Mouse (Mus musculus) midbrain, embryonic 11.5 days (tissue): Measurements from ENCODE around the gene Slamf9. TPM values are rescaled to one million over a fixed set of nuclear protein-coding genes. Genes with fewer than 3 reads are reported as not detected.

Experiments
- ATAC-seq: fragments of 200-750 bp; cut with Nextera tagmentation; 2 replicates; pipeline ENCODE4 v1.8.0; 2017; ENCODE audit warnings: moderate TSS enrichment, moderate library complexity; ENCODE audit not compliant: low FRiP score
- DNase-seq: peaks from one replicate; pipeline ENCODE4 v3.0.0; 2015; ENCODE audit warnings: low spot score; ENCODE audit errors: missing footprints
- H3K27ac ChIP-seq: fragments of 300-500 bp; sonication (generic); 2 replicates; pipeline ENCODE4 v1.5.1; 2014; ENCODE audit warnings: low read depth, low read length
- H3K27me3 ChIP-seq: fragments of 300-500 bp; sonication (generic); 2 replicates; pipeline ENCODE4 v1.6.1; 2014; ENCODE audit warnings: mild to moderate bottlenecking, low read length, moderate library complexity, mixed read lengths; ENCODE audit not compliant: control insufficient read depth, insufficient read depth
- H3K36me3 ChIP-seq: fragments of 300-500 bp; sonication (generic); 2 replicates; pipeline ENCODE4 v1.6.1; 2014; ENCODE audit warnings: mild to moderate bottlenecking, low read length, moderate library complexity, mixed read lengths; ENCODE audit not compliant: control insufficient read depth, insufficient read depth
- H3K4me1 ChIP-seq: fragments of 300-500 bp; sonication (generic); 2 replicates; pipeline ENCODE4 v1.6.1; 2014; ENCODE audit warnings: low read length; ENCODE audit not compliant: control insufficient read depth, insufficient read depth
- H3K4me2 ChIP-seq: fragments of 300-500 bp; sonication (generic); 2 replicates; pipeline ENCODE4 v1.6.1; 2014; ENCODE audit warnings: mild to moderate bottlenecking, moderate library complexity
- H3K4me3 ChIP-seq: fragments of 300-500 bp; sonication (generic); 2 replicates; pipeline ENCODE4 v1.5.1; 2014; ENCODE audit warnings: low read depth, low read length
- H3K9ac ChIP-seq: fragments of 300-500 bp; sonication (generic); 2 replicates; pipeline ENCODE4 v1.6.1; 2014; ENCODE audit warnings: low read length
- H3K9me3 ChIP-seq: fragments of 300-500 bp; sonication (generic); 2 replicates; pipeline ENCODE4 v1.6.1; 2016; ENCODE audit warnings: low read length; ENCODE audit not compliant: control insufficient read depth
- WGBS: fragments of 180-500 bp; shearing (Covaris S2); extraction: QIAGEN DNeasy Blood & Tissue Kit; methylation state at CpG from one replicate; pipeline ENCODE4 v1.1.7; 2014; 5-methylcytosine and 5-hydroxymethylcytosine counted together
- polyA plus RNA-seq: library from polyadenylated mRNA; unstranded; fragments of >200 nt; fragmentation: Nextera tagmentation; extraction: Ambion mirVana; gene quantifications from 2 replicates; pipeline ENCODE4 v1.2.1, GENCODE M21; 2014

The Slamf9 gene
- polyA plus RNA-seq, 1 experiment from 2014 or later, result 0.23 TPM

GRCm38 (mm10) chr1:172483361-172483660, 8.2 kb downstream of the Slamf9 start:
- Histone ChIP-seq H3K27me3 (no peaks in the 10 kb centered on the region), H3K4me1 (peaks cover 52% of the 10 kb centered on the region), H3K4me3 (peak overlapping the region; percentile 74), H3K9me3 (no peaks in the 10 kb centered on the region), H3K9ac (peak overlapping the region; percentile 83), H3K4me2 (peak overlapping the region; percentile 81), H3K36me3 (peaks cover 5% of the 10 kb centered on the region; the same call in 1 of the 2 replicates), H3K27ac (no peak overlapping the region)
- no peak for DNase-seq
- WGBS, result 6% methylated on average over 4 of the region's 4 CpGs
- no peak for ATAC-seq

GRCm38 (mm10) chr1:172484236-172484635, 9.1 kb downstream of the Slamf9 start:
- DNase-seq, result peak; percentile 87
- WGBS, result 26% methylated on average over 11 of the region's 11 CpGs
- H3K4me2 ChIP-seq, result peak overlapping the region; percentile 81
- H3K36me3 ChIP-seq, result peaks cover 7% of the 10 kb centered on the region
- ATAC-seq, result no peak
- peak overlapping the region; percentile 74 for H3K4me3 ChIP-seq
- H3K4me1 ChIP-seq, result peaks cover 55% of the 10 kb centered on the region
- 0 out of 2 replicates have a peak overlapping the region, but pooled peaks have one; percentile 4 for H3K27ac ChIP-seq
- H3K9ac ChIP-seq, result peak overlapping the region; percentile 48; the same call in 1 of the 2 replicates
- no peaks in the 10 kb centered on the region for H3K9me3 ChIP-seq
- no peaks in the 10 kb centered on the region for H3K27me3 ChIP-seq

- H3K27me3 ChIP-seq, result no peaks in the 10 kb centered on the region
- peaks cover 55% of the 10 kb centered on the region for H3K4me1 ChIP-seq
- no peaks in the 10 kb centered on the region for H3K9me3 ChIP-seq
- H3K36me3 ChIP-seq, result peaks cover 10% of the 10 kb centered on the region
- peak overlapping the region; percentile 48; the same call in 1 of the 2 replicates for H3K9ac ChIP-seq
- WGBS, result 36% methylated on average over 13 of the region's 13 CpGs
- ATAC-seq, result no peak
- peak overlapping the region; percentile 81 for H3K4me2 ChIP-seq
- peak; percentile 82 for DNase-seq
- H3K4me3 ChIP-seq, result peak overlapping the region; percentile 74
- peak overlapping the region; percentile 4; the same call in 1 of the 2 replicates for H3K27ac ChIP-seq
Measured at GRCm38 (mm10) chr1:172484671-172485070, 9.5 kb downstream of the Slamf9 start.

- Histone ChIP-seq H3K9ac (peak overlapping the region; percentile 58), H3K4me2 (peak overlapping the region; percentile 81), H3K36me3 (peaks cover 10% of the 10 kb centered on the region), H3K4me1 (peaks cover 61% of the 10 kb centered on the region), H3K4me3 (peak overlapping the region; percentile 22), H3K27me3 (no peaks in the 10 kb centered on the region), H3K27ac (peak overlapping the region; percentile 74), H3K9me3 (no peaks in the 10 kb centered on the region)
- WGBS, result 24% methylated on average over 6 of the region's 6 CpGs
- DNase-seq (peak; percentile 87), ATAC-seq (0 out of 2 replicates have a peak, but pooled peaks have one; percentile 0)
Measured at GRCm38 (mm10) chr1:172485821-172486220, 10.7 kb downstream of the Slamf9 start.

- peaks cover 61% of the 10 kb centered on the region for H3K4me1 ChIP-seq
- peak overlapping the region; percentile 22 for H3K4me3 ChIP-seq
- peaks cover 10% of the 10 kb centered on the region for H3K36me3 ChIP-seq
- no peaks in the 10 kb centered on the region for H3K9me3 ChIP-seq
- DNase-seq (peak; percentile 92), ATAC-seq (peak; percentile 57)
- H3K27me3 ChIP-seq, result no peaks in the 10 kb centered on the region
- 3% methylated on average over 4 of the region's 4 CpGs for WGBS
- H3K9ac ChIP-seq, result peak overlapping the region; percentile 58
- peak overlapping the region; percentile 74 for H3K27ac ChIP-seq
- H3K4me2 ChIP-seq, result peak overlapping the region; percentile 81
Measured at GRCm38 (mm10) chr1:172486236-172486635, 11.1 kb downstream of the Slamf9 start.

- peak overlapping the region; percentile 22 for H3K4me3 ChIP-seq
- no peak for ATAC-seq
Measured at GRCm38 (mm10) chr1:172486651-172487050, 11.5 kb downstream of the Slamf9 start.

GRCm38 (mm10) chr1:172487859-172488258, 12.7 kb downstream of the Slamf9 start:
- no peak overlapping the region for H3K4me3 ChIP-seq
- H3K36me3 ChIP-seq, result peaks cover 16% of the 10 kb centered on the region
- no peak overlapping the region for H3K27ac ChIP-seq
- peaks cover 58% of the 10 kb centered on the region for H3K4me1 ChIP-seq
- DNase-seq (no peak), ATAC-seq (no peak)
- H3K27me3 ChIP-seq, result no peaks in the 10 kb centered on the region
- H3K9ac ChIP-seq, result no peak overlapping the region
- 77% methylated on average over 4 of the region's 4 CpGs for WGBS
- no peaks in the 10 kb centered on the region for H3K9me3 ChIP-seq
- no peak overlapping the region for H3K4me2 ChIP-seq

More at GRCm38 (mm10) chr1:172486651-172487050, 11.5 kb downstream of the Slamf9 start:
- DNase-seq, result peak; percentile 94
- 24% methylated on average over 5 of the region's 5 CpGs for WGBS
- peaks cover 58% of the 10 kb centered on the region for H3K4me1 ChIP-seq
- no peaks in the 10 kb centered on the region for H3K27me3 ChIP-seq
- peaks cover 10% of the 10 kb centered on the region for H3K36me3 ChIP-seq
- peak overlapping the region; percentile 58 for H3K9ac ChIP-seq
- peak overlapping the region; percentile 81 for H3K4me2 ChIP-seq
- H3K27ac ChIP-seq, result peak overlapping the region; percentile 67
- no peaks in the 10 kb centered on the region for H3K9me3 ChIP-seq

GRCm38 (mm10) chr1:172488831-172489230, 13.7 kb downstream of the Slamf9 start:
- H3K4me1 ChIP-seq, result peaks cover 48% of the 10 kb centered on the region
- H3K36me3 ChIP-seq, result peaks cover 19% of the 10 kb centered on the region
- H3K27me3 ChIP-seq, result no peaks in the 10 kb centered on the region
- no peaks in the 10 kb centered on the region for H3K9me3 ChIP-seq
- ATAC-seq (no peak), DNase-seq (peak; percentile 67)
- H3K4me2 ChIP-seq, result no peak overlapping the region
- H3K9ac ChIP-seq, result no peak overlapping the region
- no peak overlapping the region for H3K27ac ChIP-seq
- WGBS, result 75% methylated on average over 7 of the region's 7 CpGs
- no peak overlapping the region for H3K4me3 ChIP-seq

GRCm38 (mm10) chr1:172489585-172490250, 14.6 kb downstream of the Slamf9 start:
- H3K27me3 ChIP-seq, result no peaks in the 10 kb centered on the region
- DNase-seq (peak; percentile 73), ATAC-seq (peak; percentile 14)
- WGBS, result 64% methylated on average over 12 of the region's 12 CpGs
- peaks cover 21% of the 10 kb centered on the region for H3K36me3 ChIP-seq
- H3K4me3 ChIP-seq, result 0 out of 2 replicates have a peak overlapping the region, but pooled peaks have one; percentile 4
- no peak overlapping the region for H3K27ac ChIP-seq
- H3K9me3 ChIP-seq, result no peaks in the 10 kb centered on the region
- H3K9ac ChIP-seq, result no peak overlapping the region
- no peak overlapping the region for H3K4me2 ChIP-seq
- H3K4me1 ChIP-seq, result peaks cover 39% of the 10 kb centered on the region
